Mouse (Mus musculus): ENCODE measurements at regions not wholly inside any gene's neighbourhood (a gene's known extent, or its start where the extent isn't known, plus 50 kb on each side); places are given as distances from the start of the nearest gene placed in this dataset.

DNA sequence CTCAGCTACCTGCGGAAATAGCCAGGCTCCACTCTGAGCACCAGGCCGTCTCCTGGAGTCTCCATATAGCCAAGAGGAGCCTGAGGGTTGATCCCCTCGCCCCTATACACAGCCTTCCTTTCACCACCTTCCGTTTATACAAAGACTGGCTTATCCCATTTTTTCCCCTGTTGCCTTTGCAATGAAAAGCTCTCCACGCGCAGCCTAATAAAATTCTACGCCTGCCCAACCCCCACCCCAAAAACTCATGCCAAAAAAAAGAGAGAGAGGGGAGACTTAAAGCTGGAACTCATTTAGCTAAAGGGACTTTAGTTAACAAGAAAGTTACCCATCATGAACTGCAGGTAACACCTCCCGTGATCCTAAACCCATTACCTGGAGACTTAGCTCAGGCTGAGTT is 762.5 kb downstream of the Kcnj2 start:
- H3K36me3 ChIP-seq (ENCODE audit: control insufficient read depth, insufficient read depth, low read length): no peaks in the 10 kb centered on the region
- WGBS: 70% methylated on average over 8 of the region's 8 CpGs
- no peaks in the 10 kb centered on the region for H3K9me3 ChIP-seq (replicated peaks; ENCODE audit: control insufficient read depth, low read length)
- no peak overlapping the region for H3K4me3 ChIP-seq (replicated peaks; ENCODE audit: low read length)
- no peak for ATAC-seq (ENCODE audit: insufficient read depth, low FRiP score)
- no peaks in the 10 kb centered on the region for H3K4me1 ChIP-seq (ENCODE audit: control insufficient read depth, insufficient read depth, low read length)
- H3K4me2 ChIP-seq (ENCODE audit: low read depth, low read length): no peak overlapping the region
- no peak overlapping the region for H3K27ac ChIP-seq (ENCODE audit: low read length)
- H3K27me3 ChIP-seq (ENCODE audit: control insufficient read depth, insufficient read depth, low read length): no peaks in the 10 kb centered on the region
- no peak overlapping the region for H3K9ac ChIP-seq (ENCODE audit: low read length)

DNA sequence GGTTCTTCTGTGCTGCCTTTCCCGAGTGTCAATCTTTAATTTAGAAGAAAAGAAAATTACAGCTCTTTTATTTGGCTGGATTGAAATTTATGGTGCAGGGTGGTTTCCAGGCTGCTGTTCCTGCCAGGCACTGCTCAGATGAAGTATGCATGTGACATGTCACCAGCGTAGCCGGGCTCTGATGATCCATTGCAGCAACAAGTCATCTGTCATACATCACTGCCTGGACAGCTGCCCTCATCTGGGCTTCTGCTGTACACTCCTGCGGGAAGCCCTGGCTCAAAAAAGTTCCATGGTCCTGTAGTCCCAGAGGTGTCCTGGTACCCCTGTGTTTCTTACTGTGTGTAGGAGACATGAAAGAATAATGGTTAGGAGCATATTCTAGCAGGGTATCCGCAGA is 773.0 kb downstream of the Kcnj2 start:
- no peak overlapping the region for H3K4me2 ChIP-seq (ENCODE audit: low read depth, low read length)
- no peak for ATAC-seq (ENCODE audit: insufficient read depth, low FRiP score)
- H3K4me1 ChIP-seq (ENCODE audit: control insufficient read depth, insufficient read depth, low read length): no peaks in the 10 kb centered on the region
- no peaks in the 10 kb centered on the region for H3K9me3 ChIP-seq (replicated peaks; ENCODE audit: control insufficient read depth, low read length)
- no peak overlapping the region for H3K4me3 ChIP-seq (replicated peaks; ENCODE audit: low read length)
- no peaks in the 10 kb centered on the region for H3K36me3 ChIP-seq (ENCODE audit: control insufficient read depth, insufficient read depth, low read length)
- no peak overlapping the region for H3K27ac ChIP-seq (ENCODE audit: low read length)
- 59% methylated on average over 5 of the region's 5 CpGs for WGBS
- no peak overlapping the region for H3K9ac ChIP-seq (ENCODE audit: low read length)
- H3K27me3 ChIP-seq (ENCODE audit: control insufficient read depth, insufficient read depth, low read length): no peaks in the 10 kb centered on the region

DNA sequence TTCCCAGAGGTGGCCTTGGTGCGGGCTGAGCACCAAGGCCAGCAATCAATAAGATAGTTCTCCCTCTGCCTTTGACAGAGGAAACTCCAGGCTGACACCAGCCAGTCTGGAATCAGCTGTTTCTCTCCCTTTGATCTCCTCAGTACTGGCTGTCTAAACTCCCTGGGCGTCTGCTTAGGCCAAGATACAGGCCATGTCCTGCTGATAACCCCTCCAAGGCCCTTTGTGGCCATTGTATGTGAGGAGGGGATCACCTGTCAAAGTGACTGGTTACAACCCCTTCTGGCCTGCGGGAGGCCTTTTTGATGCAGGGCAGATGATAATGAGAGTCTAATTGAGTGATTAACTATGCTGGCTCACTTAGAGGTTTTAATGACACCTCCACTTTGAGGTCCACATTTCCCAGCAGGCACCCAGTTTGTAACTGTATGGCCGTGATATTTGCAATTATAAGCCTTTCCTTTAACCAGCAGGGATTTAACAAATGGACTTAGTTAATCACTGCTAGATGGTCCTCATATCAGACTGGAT is 777.8 kb downstream of the Kcnj2 start:
- 48% methylated on average over 4 of the region's 4 CpGs for WGBS
- no peak overlapping the region for H3K9ac ChIP-seq (ENCODE audit: low read length)
- ATAC-seq (ENCODE audit: insufficient read depth, low FRiP score): no peak
- no peaks in the 10 kb centered on the region for H3K36me3 ChIP-seq (ENCODE audit: control insufficient read depth, insufficient read depth, low read length)
- H3K27ac ChIP-seq (ENCODE audit: low read length): no peak overlapping the region
- no peaks in the 10 kb centered on the region for H3K27me3 ChIP-seq (ENCODE audit: control insufficient read depth, insufficient read depth, low read length)
- no peaks in the 10 kb centered on the region for H3K4me1 ChIP-seq (ENCODE audit: control insufficient read depth, insufficient read depth, low read length)
- H3K9me3 ChIP-seq (replicated peaks; ENCODE audit: control insufficient read depth, low read length): no peaks in the 10 kb centered on the region
- no peak overlapping the region for H3K4me2 ChIP-seq (ENCODE audit: low read depth, low read length)
- H3K4me3 ChIP-seq (replicated peaks; ENCODE audit: low read length): no peak overlapping the region

DNA sequence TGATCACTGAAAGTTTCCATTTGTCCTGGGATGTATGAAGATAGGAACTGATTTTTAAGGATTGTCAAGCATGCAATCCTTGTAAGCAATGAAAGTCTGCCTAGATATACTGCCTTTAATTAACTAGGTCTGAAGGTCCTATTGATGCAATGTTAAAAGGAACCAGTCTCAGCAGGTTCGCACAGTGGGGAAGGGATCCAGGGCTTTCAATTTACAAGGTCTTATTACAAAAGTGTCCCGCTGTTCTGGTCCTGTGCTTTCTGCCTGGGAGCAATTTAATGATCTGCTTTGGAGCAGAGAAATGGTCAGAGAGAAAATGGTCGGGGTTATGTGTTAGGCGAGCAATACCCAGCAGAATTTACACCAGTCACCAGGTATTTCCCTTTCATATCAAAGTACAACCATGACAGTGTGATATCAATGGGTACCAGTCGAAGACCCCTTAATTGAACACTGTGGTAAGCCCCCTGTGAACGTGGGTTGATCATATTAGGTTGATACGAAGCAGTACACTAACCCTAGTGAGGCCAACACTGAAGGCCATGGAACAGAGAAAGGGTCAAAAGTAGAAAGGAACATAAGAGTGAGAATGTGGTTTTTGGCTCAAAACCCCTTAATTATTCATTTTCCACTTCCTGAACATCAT is 778.5 kb downstream of the Kcnj2 start:
- WGBS: 48% methylated on average over 7 of the region's 7 CpGs
- H3K4me1 ChIP-seq (ENCODE audit: control insufficient read depth, insufficient read depth, low read length): no peaks in the 10 kb centered on the region
- no peaks in the 10 kb centered on the region for H3K9me3 ChIP-seq (replicated peaks; ENCODE audit: control insufficient read depth, low read length)
- no peak overlapping the region for H3K27ac ChIP-seq (ENCODE audit: low read length)
- H3K27me3 ChIP-seq (ENCODE audit: control insufficient read depth, insufficient read depth, low read length): no peaks in the 10 kb centered on the region
- H3K9ac ChIP-seq (ENCODE audit: low read length): no peak overlapping the region
- H3K4me2 ChIP-seq (ENCODE audit: low read depth, low read length): no peak overlapping the region
- H3K36me3 ChIP-seq (ENCODE audit: control insufficient read depth, insufficient read depth, low read length): no peaks in the 10 kb centered on the region
- no peak for ATAC-seq (ENCODE audit: insufficient read depth, low FRiP score)
- no peak overlapping the region for H3K4me3 ChIP-seq (replicated peaks; ENCODE audit: low read length)

DNA sequence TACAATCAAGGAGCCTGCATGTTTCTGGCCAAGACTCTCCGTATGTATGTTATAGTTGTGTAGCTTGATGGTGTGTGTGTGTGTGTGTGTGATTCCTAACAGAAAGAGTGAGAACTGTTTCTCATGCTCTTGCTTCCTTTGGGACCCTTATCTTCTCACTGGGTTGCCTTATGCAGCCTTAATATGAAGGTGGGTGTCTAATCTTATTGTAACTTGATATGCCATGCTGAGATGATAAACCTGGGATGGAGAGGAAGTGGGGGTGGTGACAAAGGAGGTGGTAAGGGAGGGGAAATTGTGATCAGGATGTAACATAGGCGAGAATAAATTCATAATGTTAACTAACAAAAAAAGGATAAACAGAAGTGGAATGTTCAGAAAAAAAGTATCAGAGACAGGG is 791.3 kb downstream of the Kcnj2 start:
- Histone ChIP-seq H3K4me1 (ENCODE audit: control insufficient read depth, insufficient read depth, low read length) (no peaks in the 10 kb centered on the region), H3K9me3 (replicated peaks; ENCODE audit: control insufficient read depth, low read length) (no peaks in the 10 kb centered on the region), H3K36me3 (ENCODE audit: control insufficient read depth, insufficient read depth, low read length) (no peaks in the 10 kb centered on the region), H3K27ac (ENCODE audit: low read length) (no peak overlapping the region), H3K9ac (ENCODE audit: low read length) (no peak overlapping the region), H3K27me3 (ENCODE audit: control insufficient read depth, insufficient read depth, low read length) (no peaks in the 10 kb centered on the region), H3K4me2 (ENCODE audit: low read depth, low read length) (no peak overlapping the region), H3K4me3 (replicated peaks; ENCODE audit: low read length) (no peak overlapping the region)
- ATAC-seq (ENCODE audit: insufficient read depth, low FRiP score): no peak
- WGBS: 58% methylated on average over 2 of the region's 2 CpGs

DNA sequence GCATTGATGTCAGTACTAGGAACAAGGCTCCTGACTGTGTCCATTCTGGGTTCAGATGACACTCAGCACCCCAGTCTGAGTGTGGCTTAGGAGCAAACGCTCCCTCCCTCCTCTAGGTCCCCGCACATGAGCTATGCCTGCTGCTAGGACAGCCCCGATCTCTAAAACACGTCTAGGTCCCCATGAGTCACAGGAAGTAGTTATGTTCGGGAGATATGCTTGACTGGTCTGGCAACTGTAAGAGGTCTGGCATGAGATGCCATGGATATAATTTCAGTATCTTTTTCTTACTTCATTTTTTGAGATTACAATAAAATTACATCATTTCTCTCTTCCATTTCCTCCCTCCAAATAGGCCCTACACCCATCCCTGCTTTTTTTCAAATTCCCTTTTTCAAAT is 792.1 kb downstream of the Kcnj2 start:
- ATAC-seq (ENCODE audit: insufficient read depth, low FRiP score): no peak
- Histone ChIP-seq H3K4me3 (replicated peaks; ENCODE audit: low read length) (no peak overlapping the region), H3K27me3 (ENCODE audit: control insufficient read depth, insufficient read depth, low read length) (no peaks in the 10 kb centered on the region), H3K4me1 (ENCODE audit: control insufficient read depth, insufficient read depth, low read length) (no peaks in the 10 kb centered on the region), H3K9ac (ENCODE audit: low read length) (no peak overlapping the region), H3K4me2 (ENCODE audit: low read depth, low read length) (no peak overlapping the region), H3K9me3 (replicated peaks; ENCODE audit: control insufficient read depth, low read length) (no peaks in the 10 kb centered on the region), H3K36me3 (ENCODE audit: control insufficient read depth, insufficient read depth, low read length) (no peaks in the 10 kb centered on the region), H3K27ac (ENCODE audit: low read length) (no peak overlapping the region)
- 74% methylated on average over 5 of the region's 5 CpGs for WGBS

DNA sequence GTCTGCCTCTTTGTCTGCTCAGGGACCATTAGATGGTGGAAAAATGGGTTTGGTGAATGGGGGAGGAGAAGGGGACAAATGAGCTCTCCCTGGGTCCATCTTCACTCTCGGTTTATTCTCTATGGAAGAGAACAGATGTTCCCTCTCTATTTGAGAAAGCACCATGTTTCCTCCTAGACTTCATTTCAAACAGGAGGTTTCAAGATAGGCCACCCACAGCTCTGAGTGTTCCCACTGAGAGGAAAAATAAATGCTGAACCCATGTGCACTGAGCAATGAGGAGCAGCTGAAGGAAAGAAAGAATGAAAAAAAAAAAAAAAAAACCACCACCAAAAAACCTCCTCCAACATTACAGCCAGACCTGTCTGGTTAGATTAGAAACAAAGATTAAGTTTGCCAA is 799.2 kb downstream of the Kcnj2 start:
- Histone ChIP-seq H3K9ac (ENCODE audit: low read length) (no peak overlapping the region), H3K4me2 (ENCODE audit: low read depth, low read length) (no peak overlapping the region), H3K9me3 (replicated peaks; ENCODE audit: control insufficient read depth, low read length) (no peaks in the 10 kb centered on the region), H3K36me3 (ENCODE audit: control insufficient read depth, insufficient read depth, low read length) (no peaks in the 10 kb centered on the region), H3K27ac (ENCODE audit: low read length) (no peak overlapping the region), H3K27me3 (ENCODE audit: control insufficient read depth, insufficient read depth, low read length) (no peaks in the 10 kb centered on the region), H3K4me1 (ENCODE audit: control insufficient read depth, insufficient read depth, low read length) (no peaks in the 10 kb centered on the region), H3K4me3 (replicated peaks; ENCODE audit: low read length) (no peak overlapping the region)
- 19% methylated on average over 1 of the region's 1 CpGs for WGBS
- no peak for ATAC-seq (ENCODE audit: insufficient read depth, low FRiP score)

DNA sequence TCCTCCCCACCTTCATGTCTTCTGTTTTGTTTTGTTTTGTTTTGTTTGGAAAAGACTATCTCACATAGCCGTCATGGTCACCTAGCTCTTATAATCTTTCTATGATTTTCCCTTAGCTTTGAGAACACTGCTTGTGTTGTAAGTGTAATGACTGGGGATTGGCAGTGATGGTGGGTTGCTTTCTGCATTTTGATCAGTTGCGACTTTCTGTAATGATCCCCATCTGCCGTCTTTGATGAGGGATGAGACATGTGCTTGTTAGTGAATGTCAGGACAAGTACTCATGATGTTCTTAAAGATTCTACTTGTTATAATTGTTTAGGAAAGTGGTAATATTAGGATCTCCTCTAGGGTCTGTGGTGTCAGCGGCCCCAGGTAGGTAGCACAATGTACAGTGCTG is 809.4 kb downstream of the Kcnj2 start:
- no peaks in the 10 kb centered on the region for H3K4me1 ChIP-seq (ENCODE audit: control insufficient read depth, insufficient read depth, low read length)
- H3K36me3 ChIP-seq (ENCODE audit: control insufficient read depth, insufficient read depth, low read length): no peaks in the 10 kb centered on the region
- no peak overlapping the region for H3K9ac ChIP-seq (ENCODE audit: low read length)
- ATAC-seq (ENCODE audit: insufficient read depth, low FRiP score): no peak
- no peak overlapping the region for H3K4me2 ChIP-seq (ENCODE audit: low read depth, low read length)
- no peaks in the 10 kb centered on the region for H3K9me3 ChIP-seq (replicated peaks; ENCODE audit: control insufficient read depth, low read length)
- H3K27me3 ChIP-seq (ENCODE audit: control insufficient read depth, insufficient read depth, low read length): no peaks in the 10 kb centered on the region
- WGBS: 91% methylated on average over 4 of the region's 4 CpGs
- no peak overlapping the region for H3K27ac ChIP-seq (ENCODE audit: low read length)
- no peak overlapping the region for H3K4me3 ChIP-seq (replicated peaks; ENCODE audit: low read length)

DNA sequence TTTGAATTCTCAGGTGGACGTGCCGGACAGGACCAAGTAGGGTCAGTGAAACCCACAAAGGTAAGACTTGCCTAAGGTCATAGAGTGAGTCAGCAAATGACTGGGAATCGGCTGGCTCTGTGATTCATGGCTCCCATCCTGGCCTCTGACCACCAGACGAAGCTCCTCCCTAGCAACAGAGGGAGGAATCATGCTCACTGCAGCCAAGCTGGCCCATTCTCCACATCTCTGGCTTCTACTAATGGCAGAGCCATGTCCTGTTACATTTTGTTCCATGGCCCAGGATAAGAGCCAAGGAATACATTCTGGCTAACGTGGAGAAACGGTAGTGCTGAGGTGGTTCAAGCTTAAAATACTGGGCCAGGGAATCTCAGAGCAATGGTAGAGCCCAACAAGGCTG is 814.2 kb downstream of the Kcnj2 start:
- H3K36me3 ChIP-seq (ENCODE audit: control insufficient read depth, insufficient read depth, low read length): no peaks in the 10 kb centered on the region
- no peaks in the 10 kb centered on the region for H3K4me1 ChIP-seq (ENCODE audit: control insufficient read depth, insufficient read depth, low read length)
- no peak overlapping the region for H3K9ac ChIP-seq (ENCODE audit: low read length)
- H3K4me3 ChIP-seq (replicated peaks; ENCODE audit: low read length): no peak overlapping the region
- H3K27ac ChIP-seq (ENCODE audit: low read length): no peak overlapping the region
- no peak for ATAC-seq (ENCODE audit: insufficient read depth, low FRiP score)
- H3K9me3 ChIP-seq (replicated peaks; ENCODE audit: control insufficient read depth, low read length): no peaks in the 10 kb centered on the region
- no peaks in the 10 kb centered on the region for H3K27me3 ChIP-seq (ENCODE audit: control insufficient read depth, insufficient read depth, low read length)
- no peak overlapping the region for H3K4me2 ChIP-seq (ENCODE audit: low read depth, low read length)
- 75% methylated on average over 6 of the region's 6 CpGs for WGBS
